10 mouse cellular contexts compared by ENCODE assay signal in the genomic region with DNA sequence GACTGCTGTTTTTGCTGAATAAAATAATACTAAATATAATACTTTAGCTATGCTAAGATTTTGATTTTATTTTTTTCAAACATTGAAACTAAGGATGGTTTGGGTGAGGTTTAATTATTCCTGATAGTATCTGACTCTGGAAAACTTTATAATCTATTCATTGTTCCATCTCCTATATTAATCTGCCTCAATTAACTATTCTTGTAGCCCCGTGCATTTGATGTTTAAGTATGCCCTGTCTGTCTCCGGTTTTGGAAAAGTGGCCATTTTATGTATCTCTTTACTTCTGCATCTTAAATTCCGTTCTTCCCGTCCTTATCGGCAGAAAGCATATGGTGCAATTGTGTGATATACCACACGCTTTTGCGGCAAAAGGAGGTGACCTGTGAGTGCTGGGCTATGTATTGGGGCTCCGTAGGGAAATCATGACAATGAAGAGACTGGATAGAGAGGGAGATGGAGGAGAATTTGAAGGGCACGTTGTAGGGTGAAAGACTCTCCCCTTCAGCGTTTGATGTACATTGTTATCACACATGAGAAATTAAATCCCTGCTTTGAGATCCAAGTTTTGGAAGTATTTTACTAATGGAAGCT. TPM values are rescaled to one million over a fixed set of nuclear protein-coding genes. Genes with fewer than 3 reads are reported as not detected.
A peak's percentile ranks its signal among the peaks of the same experiment; 100 is the strongest.
DNase-seq lines count a peak whose midpoint lies in the region; ATAC-seq lines count a peak whose summit lies in the region.
"Had no signal": no experiment of that assay in that cellular context is flagged by ENCODE, and none has a peak within 500 bp of the region (broad histone marks: within the 10 kb centered on the region; RNA-seq: fewer than 3 reads in every experiment).

No protein-coding gene starts in this region.

- DNase-seq in heart, postnatal 36 days = no peak
- DNase-seq in embryonic facial prominence, embryonic 11.5 days (ENCODE audit: low spot score) = peak; percentile 19
- no peak for DNase-seq in neural tube, embryonic 11.5 days (ENCODE audit: low spot score)
- no peak for DNase-seq in cerebellum, postnatal 25 days
- DNase-seq in frontal cortex, postnatal 36 days (ENCODE audit: low spot score in 2 of 2) = no peak
- DNase-seq in adrenal gland, adult 2 months = no peak

- peak overlapping the region; percentile 99 for H3K9ac ChIP-seq in heart, embryonic 14.5 days (ENCODE audit: low read length)
- peak overlapping the region; percentile 99 for H3K9ac ChIP-seq in embryonic facial prominence, embryonic 11.5 days (replicated peaks; ENCODE audit: low read length)
- H3K9ac ChIP-seq in intestine, embryonic 16.5 days (ENCODE audit: low read depth, low read length) = peak overlapping the region; percentile 90
- peak overlapping the region; percentile 95 for H3K9ac ChIP-seq in neural tube, embryonic 11.5 days (ENCODE audit: low read length)

- H3K36me3 ChIP-seq in heart, embryonic 14.5 days (ENCODE audit: control insufficient read depth, insufficient read depth, low read length) = 0 out of 2 replicates have a peak, but pooled peaks cover 9% of the 10 kb centered on the region
- no peaks in the 10 kb centered on the region; the same call in 1 of the 2 replicates for H3K36me3 ChIP-seq in embryonic facial prominence, embryonic 11.5 days (replicated peaks; ENCODE audit: control insufficient read depth, insufficient read depth, low read depth, low read length)
- no peaks in the 10 kb centered on the region for H3K36me3 ChIP-seq in intestine, embryonic 16.5 days (ENCODE audit: control insufficient read depth, insufficient read depth, low read length)
- H3K36me3 ChIP-seq in neural tube, embryonic 11.5 days (ENCODE audit: control insufficient read depth, insufficient read depth, low read length) = no peaks in the 10 kb centered on the region
- H3K36me3 ChIP-seq: G1E had no signal

- ATAC-seq in heart, embryonic 14.5 days (ENCODE audit: insufficient number of reproducible peaks, insufficient read depth, low FRiP score, low read depth) = no peak
- ATAC-seq in embryonic facial prominence, embryonic 11.5 days (replicated peaks; ENCODE audit: insufficient number of reproducible peaks, low FRiP score, low TSS enrichment, low read depth) = no peak
- ATAC-seq in intestine, embryonic 16.5 days = no peak
- no peak for ATAC-seq in neural tube, embryonic 11.5 days (ENCODE audit: insufficient read depth, low FRiP score, low TSS enrichment)
- ATAC-seq: inflammation-experienced regulatory T-cells, adult 6 months had no signal

- peak overlapping the region; percentile 54 to 97 for H3K4me3 ChIP-seq in heart, embryonic 14.5 days (ENCODE audit: control insufficient read depth in 1 of 2, insufficient read depth in 1 of 2, low read depth in 1 of 2, low read length in 2 of 2)
- H3K4me3 ChIP-seq in embryonic facial prominence, embryonic 11.5 days (ENCODE audit: low read depth, low read length) = peak overlapping the region; percentile 95
- H3K4me3 ChIP-seq in intestine, embryonic 16.5 days (ENCODE audit: low read length) = peak overlapping the region; percentile 81
- H3K4me3 ChIP-seq in neural tube, embryonic 11.5 days (ENCODE audit: low read depth, low read length) = peak overlapping the region; percentile 87

- peaks cover 8 to 24% of the 10 kb centered on the region in 2 experiments for H3K4me1 ChIP-seq in heart, embryonic 14.5 days (ENCODE audit: control insufficient read depth in 2 of 2, insufficient read depth in 2 of 2, low read length in 2 of 2)
- H3K4me1 ChIP-seq in embryonic facial prominence, embryonic 11.5 days (ENCODE audit: control insufficient read depth, insufficient read depth, low read length) = no peaks in the 10 kb centered on the region; the same call in 1 of the 2 replicates
- H3K4me1 ChIP-seq in intestine, embryonic 16.5 days (ENCODE audit: control insufficient read depth, insufficient read depth, low read length) = peaks cover 6% of the 10 kb centered on the region
- peaks cover 7% of the 10 kb centered on the region; the same call in 1 of the 2 replicates for H3K4me1 ChIP-seq in neural tube, embryonic 11.5 days (ENCODE audit: control insufficient read depth, insufficient read depth, low read length)

- WGBS in heart, embryonic 14.5 days = 5% methylated on average over 10 of the region's 10 CpGs
- WGBS in embryonic facial prominence, embryonic 11.5 days = 24% methylated on average over 10 of the region's 10 CpGs
- 13% methylated on average over 10 of the region's 10 CpGs for WGBS in intestine, embryonic 16.5 days
- WGBS in neural tube, embryonic 11.5 days = 25% methylated on average over 10 of the region's 10 CpGs

- H3K27ac ChIP-seq in heart, embryonic 14.5 days (replicated peaks in 1 of 2; ENCODE audit: control insufficient read depth in 1 of 2, insufficient read depth in 1 of 2, low read depth in 2 of 2, low read length in 2 of 2) = peak overlapping the region; percentile 61 to 99
- no peak overlapping the region for H3K27ac ChIP-seq in embryonic facial prominence, embryonic 11.5 days (replicated peaks; ENCODE audit: low read depth, low read length)
- no peak overlapping the region for H3K27ac ChIP-seq in intestine, embryonic 16.5 days (ENCODE audit: low read length)
- H3K27ac ChIP-seq in neural tube, embryonic 11.5 days (ENCODE audit: low read depth, low read length) = peak overlapping the region; percentile 94

- H3K27me3 ChIP-seq in heart, embryonic 14.5 days (ENCODE audit: control insufficient read depth, insufficient read depth, low read length) = no peaks in the 10 kb centered on the region
- H3K27me3 ChIP-seq in embryonic facial prominence, embryonic 11.5 days (ENCODE audit: control insufficient read depth, insufficient read depth, low read length) = no peaks in the 10 kb centered on the region
- no peaks in the 10 kb centered on the region for H3K27me3 ChIP-seq in intestine, embryonic 16.5 days (replicated peaks; ENCODE audit: control insufficient read depth, insufficient read depth, low read length)
- no peaks in the 10 kb centered on the region for H3K27me3 ChIP-seq in neural tube, embryonic 11.5 days (ENCODE audit: control insufficient read depth, insufficient read depth, low read length)

- H3K9me3 ChIP-seq in heart, embryonic 14.5 days (ENCODE audit: control insufficient read depth, low read length) = no peaks in the 10 kb centered on the region
- H3K9me3 ChIP-seq in embryonic facial prominence, embryonic 11.5 days (replicated peaks; ENCODE audit: control insufficient read depth, low read length) = no peaks in the 10 kb centered on the region
- H3K9me3 ChIP-seq in intestine, embryonic 16.5 days (ENCODE audit: control insufficient read depth, low read length) = no peaks in the 10 kb centered on the region
- H3K9me3 ChIP-seq in neural tube, embryonic 11.5 days (ENCODE audit: control insufficient read depth, low read length) = no peaks in the 10 kb centered on the region
- H3K9me3 ChIP-seq: G1E had no signal

- peak overlapping the region; percentile 88 for H3K4me2 ChIP-seq in heart, embryonic 14.5 days (ENCODE audit: low read length)
- peak overlapping the region; percentile 58 for H3K4me2 ChIP-seq in embryonic facial prominence, embryonic 11.5 days (ENCODE audit: low read depth, low read length)
- peak overlapping the region; percentile 88 for H3K4me2 ChIP-seq in intestine, embryonic 16.5 days (ENCODE audit: low read depth, low read length)
- H3K4me2 ChIP-seq in neural tube, embryonic 11.5 days (ENCODE audit: low read depth) = peak overlapping the region; percentile 68

- intact Hi-C loops in heart, postnatal 36 days (cut with DNase I) = no loop called here

RNA-seq across cellular contexts. Expression of a gene that starts 2.2 kb away (rescaled TPM):
- polyA plus RNA-seq in heart, embryonic 14.5 days (2014; fragmentation: Nextera tagmentation; extraction: Ambion mirVana) = 120 and 122 TPM in 2 replicates
- total RNA-seq in heart, postnatal 36 days (2021) = 10 to 100 TPM; 23.0 to 26.4 TPM
- 137 and 146 TPM in 2 replicates for polyA plus RNA-seq in embryonic facial prominence, embryonic 11.5 days (2014; fragmentation: Nextera tagmentation; extraction: Ambion mirVana)
- polyA plus RNA-seq in intestine, embryonic 16.5 days (2015; fragmentation: Nextera tagmentation; extraction: Ambion mirVana) = 49.5 and 50.1 TPM in 2 replicates
- polyA plus RNA-seq in neural tube, embryonic 11.5 days (2014; fragmentation: Nextera tagmentation; extraction: Ambion mirVana) = 138 and 159 TPM in 2 replicates
- 10 to 100 TPM; 31.8 to 43.8 TPM for total RNA-seq in adrenal gland, adult 2 months (2021)
- 9.4 and 10.1 TPM in 2 replicates for polyA plus RNA-seq in adrenal gland, adult 2 months (2012; rRNA removed)

Comparison
In these comparisons a context has a peak if more than half of its experiments do, and no peak if none do; other contexts are left out.
1. H3K27ac ChIP-seq: peak in heart, embryonic 14.5 days (2 of 2) and neural tube, embryonic 11.5 days (single experiment); none in embryonic facial prominence, embryonic 11.5 days (single experiment) and intestine, embryonic 16.5 days (single experiment).
2. Peak in every context shown above with its lines, with median percentiles within 50 percentile points of each other: H3K4me2 ChIP-seq, H3K4me3 ChIP-seq and H3K9ac ChIP-seq.